Mouse (Mus musculus) gastrocnemius, postnatal 36 days (tissue): ENCODE data around the gene Ppil2. TPM values are rescaled to one million over a fixed set of nuclear protein-coding genes. Genes with fewer than 3 reads are reported as not detected.

ENCODE experiments used
- DNase-seq, 2 experiments: peaks; one replicate each; pipeline ENCODE4 v3.0.0; 2022
- intact Hi-C: fragments of 180-260 bp; cut with DNase I; formaldehyde crosslinking; loops from one replicate; pipeline ENCODE4 v1.15.1; 2025
- long read RNA-seq, 2 experiments: library from polyadenylated mRNA; stranded (forward); transcript quantifications; one replicate each; pipeline ENCODE4 v2.0.0; 2021
- total RNA-seq, 2 experiments: library from RNA; stranded (reverse); gene quantifications; 2 replicates each; pipeline ENCODE4 v1.2.3; 2021

Gene Ppil2
- total RNA-seq, result 10 to 100 TPM; 23.2 to 29.4 TPM
- long read RNA-seq, experiment 1, transcript Ppil2-201 (21 exons, 2,333 nt), result minor isoform, 8 of 31 reads
- long read RNA-seq, experiment 1, transcript Ppil2-209 (20 exons, 3,088 nt), result major isoform, 9 of 31 reads
- long read RNA-seq, experiment 1, partial matches to known transcripts, result 2 of 31 reads
- long read RNA-seq, experiment 1, other reads (novel, unspliced or antisense), result 10 of 31 reads
- long read RNA-seq, experiment 2, transcript Ppil2-209 (20 exons, 3,088 nt), result major isoform, 14 of 40 reads
- long read RNA-seq, experiment 2, transcript Ppil2-201 (21 exons, 2,333 nt), result major isoform, 14 of 40 reads
- long read RNA-seq, experiment 2, partial matches to known transcripts, result 4 of 40 reads
- long read RNA-seq, experiment 2, other reads (novel, unspliced or antisense), result 8 of 40 reads

GRCm38 (mm10) chr16:17110771-17111743, at the start of gene Ppil2:
Gene Ppil2 (minus strand): TSS chr16:17111257.
- DNase-seq, result peak; percentile 40 to 58
- intact Hi-C loops, result no loop called here

DNA sequence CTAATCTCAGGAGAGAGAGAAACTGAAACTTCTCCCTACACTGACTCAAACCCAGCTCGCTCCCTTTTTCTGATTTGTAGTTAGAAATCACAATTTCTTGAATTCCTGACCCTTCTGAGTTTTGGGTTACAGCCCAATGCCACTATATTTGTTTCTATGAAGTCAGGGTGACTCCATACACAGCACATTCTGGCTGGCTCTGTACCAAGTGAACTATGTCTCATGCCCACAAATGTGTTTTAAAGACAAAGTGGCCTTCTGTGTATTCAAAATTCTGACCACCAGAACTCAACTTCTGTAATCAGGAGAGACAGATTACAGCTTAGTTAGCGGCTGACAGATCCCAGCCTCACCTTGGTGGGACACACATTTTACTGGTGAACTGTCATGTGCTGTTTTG, 43.3 kb upstream of the Ppil2 start:
- no peak for DNase-seq
- intact Hi-C loops, result no loop called here

GRCm38 (mm10) chr16:17151874-17152273, 40.8 kb upstream of the Ppil2 start:
- no peak for DNase-seq
- intact Hi-C loops, result no loop called here

DNA sequence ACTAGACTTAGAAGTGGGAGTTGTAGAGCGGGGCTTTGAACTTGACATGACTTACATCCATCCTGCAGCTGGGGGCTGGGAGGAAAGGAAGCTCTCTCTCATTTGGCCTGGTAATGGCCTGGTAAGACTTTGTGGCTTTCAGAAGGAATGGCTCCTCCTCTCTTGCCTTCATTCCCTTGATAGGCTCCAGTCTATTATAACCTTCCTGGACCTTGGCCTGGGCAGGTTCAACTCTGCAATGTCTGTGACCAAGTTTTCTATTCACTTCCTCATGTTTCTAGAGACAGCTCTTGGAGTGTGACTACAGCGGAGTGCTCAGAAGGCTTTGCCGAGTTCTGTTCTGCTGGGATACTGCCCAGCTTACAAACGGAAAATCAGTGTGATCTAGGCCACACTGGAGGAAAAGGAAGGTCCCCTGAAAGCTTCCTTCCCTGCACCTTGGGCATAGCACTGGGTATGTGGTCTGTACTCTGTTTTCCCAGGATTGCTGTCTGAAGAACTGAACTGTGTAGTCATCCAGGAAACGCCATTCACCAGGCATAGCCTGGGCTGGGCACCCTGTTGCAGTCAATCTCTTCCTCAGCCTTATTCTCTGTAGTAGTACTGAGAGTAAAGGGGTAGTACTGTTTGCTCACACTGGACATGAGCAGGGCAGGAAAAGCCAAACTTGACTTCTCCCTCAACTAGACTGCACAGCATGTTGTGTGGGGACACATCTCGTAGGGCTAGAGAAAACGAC, 39.6 kb upstream of the Ppil2 start:
- intact Hi-C loops, result no loop called here
- no peak for DNase-seq

GRCm38 (mm10) chr16:17148084-17148483, 37.0 kb upstream of the Ppil2 start:
- no peak for DNase-seq
- intact Hi-C loops, result loop anchor here (5.0 kb wide), 2 partner anchors 59 to 124 kb away; partner anchors contain the start of gene Rimbp3

DNA sequence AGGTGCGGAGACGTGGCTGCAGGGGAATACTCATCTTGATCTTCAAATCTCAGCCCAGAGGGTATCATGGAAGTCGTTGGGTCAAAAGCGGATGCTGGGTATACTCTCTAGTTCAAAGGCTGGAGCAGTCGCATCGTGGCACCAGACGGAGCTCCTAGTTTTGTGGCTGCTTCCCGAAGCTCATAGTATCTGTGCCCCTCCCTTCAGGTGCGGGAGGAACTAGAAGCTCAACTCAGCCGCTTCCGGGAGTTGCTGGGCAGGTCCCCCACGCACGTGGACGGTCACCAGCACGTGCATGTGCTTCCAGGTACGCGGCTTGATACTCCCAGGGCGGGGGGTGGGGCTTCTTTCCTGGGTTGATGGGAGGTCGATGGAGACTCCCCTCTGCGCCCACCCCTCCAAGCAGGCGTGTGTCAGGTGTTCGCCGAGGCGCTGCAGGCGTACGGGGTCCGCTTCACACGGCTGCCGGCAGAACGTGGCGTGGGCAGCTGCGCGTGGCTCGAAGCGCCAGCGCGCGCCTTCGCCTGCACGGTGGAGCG, 36.4 kb upstream of the Ppil2 start:
- intact Hi-C loops, result loop anchor here (5.0 kb wide), 2 partner anchors 60 to 125 kb away; partner anchors contain the start of gene Rimbp3
- DNase-seq, result no peak

DNA sequence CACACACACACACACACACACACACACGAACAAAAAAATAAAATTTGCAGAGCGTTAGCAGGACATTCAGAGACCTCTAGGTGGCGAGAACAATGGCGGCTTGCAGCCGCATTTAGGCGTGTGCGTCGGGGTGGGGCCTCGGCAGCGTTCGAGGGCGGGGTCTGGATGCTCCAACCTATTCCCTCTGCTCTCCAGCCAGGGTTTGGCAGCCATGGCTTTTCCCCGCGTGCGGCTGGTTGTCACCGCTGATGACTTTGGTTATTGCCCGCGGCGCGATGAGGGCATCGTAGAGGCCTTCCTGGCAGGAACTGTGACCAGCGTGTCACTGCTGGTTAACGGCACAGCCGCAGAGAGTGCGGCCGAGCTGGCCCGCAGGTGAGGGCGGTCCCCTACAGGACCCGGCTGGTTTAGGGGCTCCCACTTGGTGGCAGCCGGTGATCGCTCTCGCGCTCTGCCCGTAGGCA, 35.7 kb upstream of the Ppil2 start, which contains the start of gene Ccdc116:
Ccdc116 (minus strand) TSS at position 458 of the 464 bp plus-strand sequence.
- intact Hi-C loops, result loop anchor here (5.0 kb wide), 2 partner anchors 60 to 125 kb away; partner anchors contain the start of gene Rimbp3

DNA sequence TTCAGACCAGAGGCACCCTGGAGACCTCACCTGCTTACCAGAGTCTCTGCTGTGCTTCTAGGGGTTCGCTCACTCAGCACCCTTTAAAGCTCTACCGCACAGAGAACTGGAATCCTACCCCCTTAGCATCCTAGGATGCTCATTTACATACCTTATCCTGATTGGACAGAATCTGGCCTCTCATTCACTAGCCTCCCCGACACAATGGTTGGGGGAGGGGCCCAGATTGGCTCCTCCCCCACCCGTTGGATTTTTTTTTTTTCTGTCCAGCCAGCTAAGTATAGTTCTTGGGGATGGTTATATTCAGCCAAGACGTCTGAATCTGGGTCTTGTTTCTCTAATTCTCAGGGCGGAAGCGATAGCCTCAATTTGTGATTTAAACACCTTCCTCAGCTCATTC, 33.3 kb upstream of the Ppil2 start, which contains the start of gene Ydjc:
Ydjc (plus strand) TSS at position 283 of the 400 bp plus-strand sequence.
- no peak for DNase-seq
- intact Hi-C loops, result no loop called here

More for the DNA sequence above, 35.7 kb upstream of the Ppil2 start, which contains the start of gene Ccdc116:
- DNase-seq, result peak; percentile 52 to 55

DNA sequence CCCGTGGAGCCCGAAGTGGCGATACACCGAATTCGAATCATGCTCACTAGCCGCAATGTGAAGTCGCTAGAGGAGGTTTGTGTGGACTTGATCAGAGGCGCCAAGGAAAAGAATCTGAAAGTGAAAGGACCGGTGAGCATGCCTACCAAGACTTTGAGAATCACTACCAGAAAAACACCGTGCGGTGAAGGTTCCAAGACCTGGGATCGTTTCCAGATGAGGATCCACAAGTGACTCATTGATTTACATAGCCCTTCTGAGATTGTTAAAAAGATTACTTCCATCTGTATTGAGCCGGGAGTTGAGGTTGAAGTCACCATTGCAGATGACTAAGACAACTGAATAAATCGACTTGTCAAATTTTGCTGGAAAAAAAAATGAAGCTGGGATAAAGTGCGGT, 26.3 kb upstream of the Ppil2 start:
- intact Hi-C loops, result no loop called here
- no peak for DNase-seq

- intact Hi-C loops, result loop anchor here (5.0 kb wide), 1 partner anchor 74 kb away; the partner anchor contains the start of gene Rimbp3
- no peak for DNase-seq
Observed at GRCm38 (mm10) chr16:17132906-17133200, 21.8 kb upstream of the Ppil2 start.

- intact Hi-C loops, result loop anchor here (5.0 kb wide), 1 partner anchor 75 kb away; the partner anchor contains the start of gene Rimbp3
- DNase-seq, result peak; percentile 92 to 95
Observed at GRCm38 (mm10) chr16:17132089-17132905, 21.2 kb upstream of the Ppil2 start, which contains the start of gene Sdf2l1. Gene Sdf2l1 (minus strand): TSS chr16:17132383.

DNA sequence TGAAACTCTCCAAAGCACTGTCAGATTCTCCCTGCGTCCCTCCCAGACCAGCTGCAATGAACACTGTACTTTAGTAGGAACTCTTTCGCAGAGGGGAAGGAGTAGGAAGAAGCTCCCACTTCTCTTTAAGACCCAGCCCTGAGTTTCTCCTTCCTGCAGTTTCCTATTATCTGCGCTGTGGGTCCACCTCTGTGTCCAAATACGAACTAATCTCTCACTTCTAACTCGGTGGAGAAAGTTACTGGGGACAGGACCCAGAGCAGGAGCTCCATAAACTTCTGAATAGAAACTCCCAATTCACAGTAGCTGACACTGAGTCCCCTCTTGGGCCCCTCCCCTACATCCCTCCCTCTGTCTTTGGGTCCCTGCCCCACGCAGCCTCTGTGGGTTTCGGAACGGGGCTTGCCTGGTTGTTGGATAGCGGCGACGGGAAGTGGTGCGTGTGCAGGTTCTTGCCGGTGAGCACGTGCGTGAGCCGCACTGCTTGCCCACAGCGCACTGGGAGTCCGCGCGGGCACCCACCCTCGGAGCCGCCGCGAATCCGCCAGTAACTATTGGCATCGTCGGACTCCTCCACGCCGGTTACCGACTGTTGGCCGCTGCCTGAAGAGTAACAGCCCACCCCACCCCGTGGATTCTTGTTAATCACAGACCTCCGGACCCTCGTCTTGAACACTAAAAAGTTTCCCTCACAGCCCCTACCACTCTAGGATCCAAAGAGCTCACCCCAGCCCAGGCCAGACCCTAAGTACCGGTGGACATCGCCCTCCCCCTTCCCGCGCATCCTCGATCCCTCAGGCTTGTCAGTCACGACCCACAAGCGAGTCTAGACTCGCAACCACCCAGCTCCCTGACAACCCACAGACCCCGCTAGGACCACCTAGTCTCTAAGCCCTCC, 20.4 kb upstream of the Ppil2 start:
- DNase-seq, result no peak
- intact Hi-C loops, result loop anchor here (5.0 kb wide), 1 partner anchor 76 kb away; the partner anchor contains the start of gene Rimbp3

GRCm38 (mm10) chr16:17127292-17127691, 16.2 kb upstream of the Ppil2 start:
- intact Hi-C loops, result loop anchor here (5.0 kb wide), 1 partner anchor 150 kb away; the partner anchor contains the start of gene Tmem191c
- DNase-seq, result no peak

DNA sequence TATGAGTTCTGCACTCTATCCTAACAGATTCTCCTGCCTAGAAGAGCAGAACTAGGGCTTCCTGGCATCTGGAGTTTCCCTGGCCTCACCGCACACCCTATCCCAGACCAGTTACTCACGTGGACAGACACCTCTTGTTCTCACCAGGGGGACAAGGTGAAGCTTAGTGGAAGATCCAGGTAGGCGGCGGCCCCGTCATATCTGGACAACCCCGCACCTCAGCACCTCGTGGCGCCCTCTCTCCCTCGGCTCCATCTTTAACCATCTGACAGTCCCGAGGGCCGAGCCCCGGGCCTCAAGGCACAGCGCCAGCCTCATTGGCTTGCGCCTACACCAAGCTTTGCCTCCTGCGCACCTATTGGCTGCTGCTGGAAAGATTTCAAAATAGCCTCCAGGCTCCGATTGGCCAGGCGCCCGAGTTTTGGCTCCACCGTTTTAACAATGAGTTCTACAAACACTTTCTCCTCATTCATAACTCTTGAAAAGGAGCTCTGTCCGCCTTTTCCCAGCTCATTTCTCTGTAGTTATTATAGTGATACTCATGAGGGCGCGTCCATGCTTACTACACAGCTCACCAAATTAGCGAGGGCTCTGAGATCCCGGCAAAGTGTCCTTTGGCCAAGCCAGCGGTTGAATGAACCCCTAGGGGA, 13.9 kb upstream of the Ppil2 start, which contains the start of gene 2610318N02Rik:
2610318N02Rik (minus strand) TSS at position 297 of the 650 bp plus-strand sequence.
- DNase-seq, result no peak
- intact Hi-C loops, result loop anchor here (5.0 kb wide), 1 partner anchor 152 kb away; the partner anchor contains the start of gene Tmem191c

DNA sequence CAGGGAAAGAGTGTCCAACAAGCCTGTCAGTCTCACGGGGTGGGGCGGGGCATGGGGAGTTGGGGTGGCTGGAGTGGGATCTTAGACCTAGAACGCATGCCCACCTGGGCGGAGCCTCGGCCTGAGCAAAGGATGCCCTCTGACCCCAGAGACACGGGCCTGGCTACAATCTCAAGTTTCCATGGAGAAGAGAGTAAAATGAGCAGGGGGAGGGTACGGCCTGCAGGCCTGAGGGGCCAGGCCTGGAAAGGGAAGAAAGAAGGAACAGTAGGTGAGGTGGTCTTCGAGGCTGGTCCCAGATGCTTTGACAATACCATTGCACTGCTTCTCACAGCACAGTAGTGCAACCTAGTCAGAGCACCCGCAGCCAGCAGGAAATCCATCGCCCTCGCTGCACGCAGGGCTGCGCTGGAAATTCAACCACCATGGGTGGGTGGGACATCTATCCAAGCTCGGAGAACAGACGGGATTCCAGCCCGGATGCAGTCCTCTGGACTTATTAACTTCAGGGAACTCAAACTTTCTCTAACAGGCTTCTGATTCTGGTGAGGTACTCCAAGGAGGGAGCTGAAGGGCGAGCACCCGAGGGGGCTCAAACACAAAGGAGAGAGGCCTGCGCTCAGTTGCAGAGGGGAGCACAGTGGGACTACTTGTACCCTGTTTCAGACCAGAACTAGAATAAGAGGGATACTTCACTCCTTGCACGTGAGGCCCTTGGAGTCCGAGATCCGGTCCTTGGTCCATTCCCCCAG, 13.2 kb upstream of the Ppil2 start:
- intact Hi-C loops, result no loop called here
- DNase-seq, result no peak

- intact Hi-C loops, result no loop called here
- DNase-seq, result no peak
Observed at GRCm38 (mm10) chr16:17121569-17121968, 10.5 kb upstream of the Ppil2 start.
